Mouse (Mus musculus) limb, embryonic 14.5 days (tissue): ENCODE measurements around the gene Cdh18. TPM values are rescaled to one million over a fixed set of nuclear protein-coding genes. Genes with fewer than 3 reads are reported as not detected.
"Not testable (repeated sequence)": the region's sequence is repeated elsewhere in the genome, so short reads cannot be mapped to it uniquely, and the experiment has no call there.

ENCODE experiments used
- ATAC-seq: fragments of 200-750 bp; cut with Nextera tagmentation; 2 replicates; pipeline ENCODE4 v1.8.0; 2017; ENCODE audit warnings: low read depth, moderate number of reproducible peaks, moderate TSS enrichment; ENCODE audit not compliant: low FRiP score
- DNase-seq: peaks from one replicate; pipeline ENCODE4 v3.0.0-alpha.2; 2015; ENCODE audit warnings: low spot score
- H3K27ac ChIP-seq: fragments of 300-500 bp; sonication (generic); replicated peaks from 2 replicates; pipeline ENCODE4 v1.5.1; 2014; ENCODE audit warnings: low read depth, mild to moderate bottlenecking, low read length, moderate library complexity, mixed read lengths
- H3K27me3 ChIP-seq: fragments of 300-500 bp; sonication (generic); 2 replicates; pipeline ENCODE4 v1.6.1; 2014; ENCODE audit warnings: low read length, mixed read lengths; ENCODE audit not compliant: control insufficient read depth, insufficient read depth
- H3K36me3 ChIP-seq: fragments of 300-500 bp; sonication (generic); 2 replicates; pipeline ENCODE4 v1.6.1; 2014; ENCODE audit warnings: mild to moderate bottlenecking, low read length, moderate library complexity, mixed read lengths; ENCODE audit not compliant: control insufficient read depth, insufficient read depth
- H3K4me1 ChIP-seq: fragments of 300-500 bp; sonication (generic); 2 replicates; pipeline ENCODE4 v1.6.1; 2014; ENCODE audit warnings: antibody characterized with exemption, low read length, mixed read lengths; ENCODE audit not compliant: control insufficient read depth, insufficient read depth
- H3K4me2 ChIP-seq: fragments of 300-500 bp; sonication (generic); replicated peaks from 2 replicates; pipeline ENCODE4 v1.6.1; 2014; ENCODE audit warnings: low read depth, mild to moderate bottlenecking, low read length, moderate library complexity; ENCODE audit not compliant: severe bottlenecking
- H3K4me3 ChIP-seq: fragments of 300-500 bp; sonication (generic); replicated peaks from 2 replicates; pipeline ENCODE4 v1.5.1; 2014; ENCODE audit warnings: low read length
- H3K9ac ChIP-seq: fragments of 300-500 bp; sonication (generic); 2 replicates; pipeline ENCODE4 v1.6.1; 2014; ENCODE audit warnings: mild to moderate bottlenecking, low read depth, low read length, moderate library complexity; ENCODE audit not compliant: severe bottlenecking
- H3K9me3 ChIP-seq: fragments of 300-500 bp; sonication (generic); 2 replicates; pipeline ENCODE4 v1.6.1; 2016; ENCODE audit warnings: low read length; ENCODE audit not compliant: control insufficient read depth
- POLR2A ChIP-seq: fragments of 200-500 bp; IDR thresholded peaks from 2 replicates; pipeline ENCODE4 v1.8.0; 2012; ENCODE audit warnings: inconsistent platforms, mild to moderate bottlenecking, moderate library complexity, borderline replicate concordance; ENCODE audit not compliant: insufficient read depth, insufficient read length; ENCODE audit errors: extremely low read depth
- WGBS: fragments of 180-500 bp; shearing (Covaris S2); extraction: QIAGEN DNeasy Blood & Tissue Kit; methylation state at CpG from one replicate; pipeline ENCODE4 v1.1.7; 2014; 5-methylcytosine and 5-hydroxymethylcytosine counted together
- polyA plus RNA-seq, 2 experiments: library from polyadenylated mRNA; depleted of rRNA in 1 of 2; stranded (reverse) in 1 of 2; unstranded in 1 of 2; fragments of >200 nt; fragmentation: Nextera tagmentation in 1 of 2; extraction: Ambion mirVana in 1 of 2; gene quantifications; 2 replicates each; pipeline versions ENCODE4 v1.2.1 to v1.2.3; 2012 to 2014

The Cdh18 gene
- polyA plus RNA-seq, 2 experiments, result 1.0 to 1.3 TPM

GRCm38 (mm10) chr15:23087535-23087934, 538.7 kb downstream of the Cdh18 start:
- Histone ChIP-seq H3K27ac (no peak overlapping the region), H3K4me3 (no peak overlapping the region), H3K9me3 (no peaks in the 10 kb centered on the region), H3K9ac (no peak overlapping the region), H3K4me2 (no peak overlapping the region), H3K4me1 (no peaks in the 10 kb centered on the region), H3K36me3 (no peaks in the 10 kb centered on the region), H3K27me3 (no peaks in the 10 kb centered on the region)
- ATAC-seq (no peak), DNase-seq (no peak)
- no peak for TF ChIP-seq POLR2A
- 81% methylated on average over 2 of the region's 2 CpGs for WGBS

GRCm38 (mm10) chr15:23096601-23097000, 547.8 kb downstream of the Cdh18 start:
- no peaks in the 10 kb centered on the region for H3K9me3 ChIP-seq
- no peaks in the 10 kb centered on the region for H3K4me1 ChIP-seq
- no peaks in the 10 kb centered on the region for H3K36me3 ChIP-seq
- H3K27me3 ChIP-seq, result no peaks in the 10 kb centered on the region
- H3K4me2 ChIP-seq, result no peak overlapping the region
- H3K4me3 ChIP-seq, result no peak overlapping the region
- TF ChIP-seq POLR2A, result no peak
- ATAC-seq (no peak), DNase-seq (no peak)
- H3K27ac ChIP-seq, result no peak overlapping the region
- H3K9ac ChIP-seq, result no peak overlapping the region
- WGBS, result 82% methylated on average over 5 of the region's 5 CpGs

- ATAC-seq, result no peak
- no peak overlapping the region for H3K9ac ChIP-seq
- H3K4me3 ChIP-seq, result no peak overlapping the region
- no peaks in the 10 kb centered on the region for H3K4me1 ChIP-seq
- no peak overlapping the region for H3K27ac ChIP-seq
- 28% methylated on average over 5 of the region's 5 CpGs for WGBS
- TF ChIP-seq POLR2A, result no peak
- H3K9me3 ChIP-seq, result no peaks in the 10 kb centered on the region
- H3K4me2 ChIP-seq, result no peak overlapping the region
- H3K27me3 ChIP-seq, result no peaks in the 10 kb centered on the region
- peak; percentile 3 for DNase-seq
- H3K36me3 ChIP-seq, result no peaks in the 10 kb centered on the region
Measured at GRCm38 (mm10) chr15:23104668-23105380, 556.0 kb downstream of the Cdh18 start.

GRCm38 (mm10) chr15:23134950-23135715, 586.3 kb downstream of the Cdh18 start:
- no peak overlapping the region for H3K27ac ChIP-seq
- no peaks in the 10 kb centered on the region for H3K4me1 ChIP-seq
- no peak overlapping the region for H3K4me3 ChIP-seq
- no peak overlapping the region for H3K4me2 ChIP-seq
- no peaks in the 10 kb centered on the region for H3K36me3 ChIP-seq
- 67% methylated on average over 6 of the region's 6 CpGs for WGBS
- no peak for TF ChIP-seq POLR2A
- no peaks in the 10 kb centered on the region for H3K27me3 ChIP-seq
- ATAC-seq (no peak), DNase-seq (no peak)
- no peak overlapping the region for H3K9ac ChIP-seq
- H3K9me3 ChIP-seq, result no peaks in the 10 kb centered on the region

- Histone ChIP-seq H3K27ac (no peak overlapping the region), H3K4me3 (no peak overlapping the region), H3K4me2 (no peak overlapping the region), H3K9me3 (no peaks in the 10 kb centered on the region), H3K4me1 (no peaks in the 10 kb centered on the region), H3K27me3 (no peaks in the 10 kb centered on the region), H3K9ac (no peak overlapping the region), H3K36me3 (no peaks in the 10 kb centered on the region)
- no peak for TF ChIP-seq POLR2A
- WGBS, result 65% methylated on average over 3 of the region's 3 CpGs
- ATAC-seq, result no peak
- DNase-seq, result no peak
Measured at GRCm38 (mm10) chr15:23136971-23137370, 588.1 kb downstream of the Cdh18 start.

GRCm38 (mm10) chr15:23142907-23143306, 594.1 kb downstream of the Cdh18 start:
- not testable (repeated sequence) for ATAC-seq, DNase-seq, H3K4me2 ChIP-seq, H3K27me3 ChIP-seq, H3K9ac ChIP-seq, H3K4me3 ChIP-seq, H3K36me3 ChIP-seq, H3K27ac ChIP-seq, H3K4me1 ChIP-seq, H3K9me3 ChIP-seq
- no CpG with 5 or more reads among the region's 1 CpGs for WGBS
